Mouse (Mus musculus) olfactory bulb, adult 2 months (tissue): Measurements from ENCODE around the gene Smoc1.

Experiments used
- CTCF ChIP-seq: fragments of 200-500 bp; IDR thresholded peaks from 2 replicates; pipeline ENCODE4 v1.5.1; 2012; ENCODE audit warnings: low read depth, mild to moderate bottlenecking, low read length, moderate library complexity; ENCODE audit not compliant: insufficient read depth
- POLR2A ChIP-seq: fragments of 200-500 bp; IDR thresholded peaks from 2 replicates; pipeline ENCODE4 v1.6.1; 2012; ENCODE audit warnings: mild to moderate bottlenecking, low read depth, low read length, moderate library complexity; ENCODE audit not compliant: insufficient read depth

DNA sequence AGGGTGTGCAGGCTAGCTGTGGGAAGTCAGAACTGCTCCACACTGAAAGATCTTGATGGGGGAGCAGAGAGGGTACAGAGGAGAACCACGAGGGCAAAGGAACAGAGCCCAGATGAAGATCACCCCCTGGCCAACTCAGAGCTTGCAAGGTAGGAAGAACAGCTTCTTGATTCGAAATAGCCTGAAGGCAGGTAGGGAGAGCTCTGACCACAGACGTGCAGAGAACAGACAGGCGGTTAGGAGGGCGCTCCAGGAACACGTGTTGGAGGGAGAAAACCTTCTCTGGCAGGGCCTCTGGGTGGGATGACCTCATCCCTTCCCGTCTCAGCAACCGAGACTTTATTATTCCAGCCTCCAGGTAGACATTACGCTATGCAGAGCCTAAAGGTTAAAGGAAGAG is 148.6 kb downstream of the Smoc1 start:
- no peak for TF ChIP-seq POLR2A
- TF ChIP-seq CTCF: no peak
